Mouse (Mus musculus) kidney, adult 9 months (tissue): ENCODE data around the gene Gys2.
A peak's percentile ranks its signal among the peaks of the same experiment; 100 is the strongest.

Source experiments
- DNase-seq: peaks from one replicate; pipeline ENCODE4 v3.0.0; 2022

Gys2 gene

GRCm38 (mm10) chr6:142455314-142455996, 17.5 kb downstream of the Gys2 start:
- DNase-seq: no peak

- DNase-seq: no peak
Observed at GRCm38 (mm10) chr6:142453311-142453710, 19.6 kb downstream of the Gys2 start.

DNA sequence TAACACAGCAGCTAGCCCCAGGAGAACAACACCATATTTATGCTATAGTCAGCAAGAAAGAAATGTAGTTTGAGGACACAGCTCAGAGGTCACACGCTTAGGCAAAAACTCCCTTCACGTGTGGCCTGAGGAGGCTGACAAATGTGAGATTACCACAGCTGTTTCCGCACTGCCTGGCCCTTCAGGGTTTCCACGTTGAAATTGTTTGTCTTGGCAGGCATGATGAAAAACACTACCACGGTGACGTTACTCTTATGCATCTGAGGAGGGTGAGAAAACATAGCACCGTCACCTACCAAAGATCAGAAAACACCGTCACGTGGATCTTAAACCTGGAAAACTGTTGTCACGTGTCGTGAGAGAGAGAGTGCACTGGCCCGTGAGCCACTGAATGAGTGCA, 21.5 kb downstream of the Gys2 start:
- DNase-seq: peak; percentile 14

DNA sequence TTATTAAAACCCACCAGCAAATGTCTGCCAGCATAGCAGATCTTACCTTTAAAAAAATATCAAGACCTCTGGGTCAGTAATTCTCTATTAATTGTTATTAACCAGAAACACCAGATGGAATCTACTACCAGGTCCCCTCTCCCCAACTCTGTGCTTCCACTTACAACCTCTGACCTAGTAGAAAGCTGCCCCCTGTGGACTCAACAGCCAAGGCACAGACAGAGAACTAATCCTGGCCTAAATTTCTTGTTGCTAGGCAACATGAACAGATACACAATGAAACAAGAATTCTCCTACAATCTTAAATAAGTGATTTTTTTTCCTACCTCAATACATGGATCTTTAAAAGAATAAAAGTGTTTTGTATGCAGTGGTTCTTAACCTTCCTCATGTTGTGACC, 43.8 kb downstream of the Gys2 start:
- DNase-seq: no peak

- no peak for DNase-seq
Observed at GRCm38 (mm10) chr6:142424976-142425375, 47.9 kb downstream of the Gys2 start.

DNA sequence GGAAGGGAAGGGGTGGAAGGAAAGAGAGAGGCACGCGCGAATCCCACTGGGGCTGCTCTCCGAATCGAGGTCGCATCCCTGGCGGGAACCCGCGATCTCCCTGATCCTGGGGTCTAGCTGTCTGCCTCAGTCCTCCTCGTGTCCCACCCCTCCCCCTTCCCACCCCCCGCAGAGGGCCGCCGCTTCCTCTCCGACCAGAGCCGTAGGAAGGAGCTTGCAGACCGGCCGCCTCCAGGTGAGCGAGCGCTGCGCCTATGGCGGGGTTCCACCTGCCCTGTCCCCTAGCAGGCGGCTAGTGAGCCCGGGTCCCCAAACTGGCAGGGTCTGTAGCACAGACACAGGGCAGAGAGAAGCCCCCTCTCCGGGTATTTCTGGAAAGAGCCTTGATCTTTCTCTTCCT, 58.3 kb downstream of the Gys2 start:
- no peak for DNase-seq

GRCm38 (mm10) chr6:142413845-142414244, 59.1 kb downstream of the Gys2 start:
- no peak for DNase-seq

DNA sequence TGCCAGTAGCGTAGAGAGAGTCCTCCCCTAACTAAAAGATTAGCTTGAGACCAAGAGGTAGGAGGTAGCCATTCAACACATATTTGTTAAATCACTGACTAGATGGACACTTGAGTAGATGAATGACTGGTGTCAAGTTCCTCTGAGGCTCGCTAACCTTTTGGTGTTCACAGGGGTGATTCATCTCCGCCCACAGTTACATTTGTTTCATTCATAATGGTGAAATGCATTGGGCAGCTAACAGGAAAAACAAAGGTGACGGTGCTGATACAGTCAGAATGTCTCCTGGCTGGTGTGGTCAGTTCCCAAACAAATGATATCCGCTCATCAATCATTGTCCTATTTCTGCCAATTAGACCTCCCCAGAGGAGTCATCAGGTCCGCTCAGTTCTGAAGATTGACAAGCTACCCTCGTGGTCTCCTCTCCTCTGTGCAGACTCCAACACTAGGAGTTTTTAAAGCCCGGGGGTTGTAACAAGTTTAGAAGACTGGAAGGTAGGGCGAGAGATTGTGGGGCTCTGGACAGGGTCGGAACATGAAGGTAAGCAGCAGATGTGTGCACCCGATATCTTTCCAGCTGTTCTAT, 59.9 kb downstream of the Gys2 start, which contains the start of gene Spx:
Gene Spx, plus strand, starts transcription at position 536 of the 586 bp plus-strand sequence.
- no peak for DNase-seq

- DNase-seq: no peak
Observed at GRCm38 (mm10) chr6:142411140-142411539, 61.8 kb downstream of the Gys2 start.

DNA sequence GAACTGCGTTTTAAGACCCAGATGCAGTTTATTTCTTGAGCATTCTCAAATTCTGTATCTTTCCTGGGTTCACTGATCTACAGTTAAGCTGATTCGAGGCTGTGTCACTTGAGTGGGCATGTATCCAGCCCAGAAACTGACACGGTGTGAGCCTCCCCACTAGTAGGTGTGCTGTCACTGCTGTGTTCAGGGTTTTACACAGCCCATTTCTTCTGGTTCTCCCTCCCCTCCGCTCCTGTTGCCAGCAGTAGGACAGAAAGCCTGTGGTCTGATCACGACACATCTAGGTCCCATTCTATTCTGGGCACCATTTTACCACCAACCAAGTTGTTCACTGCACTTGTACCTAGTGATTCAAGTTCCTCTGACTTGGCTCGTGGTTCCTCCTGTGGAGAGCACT, 77.2 kb downstream of the Gys2 start:
- no peak for DNase-seq

DNA sequence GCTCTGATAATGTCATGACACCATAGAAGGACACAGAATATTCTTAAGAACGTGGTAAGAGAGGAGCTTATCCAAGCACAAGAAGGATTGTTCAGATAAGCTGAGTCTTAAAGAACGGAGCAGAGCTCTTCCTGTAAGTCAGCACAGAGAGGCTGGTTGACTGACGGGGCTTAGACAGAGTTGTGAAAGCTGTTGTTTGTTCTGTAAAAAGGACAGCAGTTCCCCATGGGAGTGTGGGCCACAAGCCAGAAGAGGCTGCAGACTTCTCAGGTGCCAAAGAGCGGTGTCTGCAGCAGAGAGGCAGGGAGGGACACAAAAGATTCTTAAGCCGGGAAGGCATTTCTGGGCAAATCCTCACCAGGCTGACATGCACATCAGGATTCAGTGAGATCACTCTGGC, 78.2 kb downstream of the Gys2 start:
- DNase-seq: no peak

DNA sequence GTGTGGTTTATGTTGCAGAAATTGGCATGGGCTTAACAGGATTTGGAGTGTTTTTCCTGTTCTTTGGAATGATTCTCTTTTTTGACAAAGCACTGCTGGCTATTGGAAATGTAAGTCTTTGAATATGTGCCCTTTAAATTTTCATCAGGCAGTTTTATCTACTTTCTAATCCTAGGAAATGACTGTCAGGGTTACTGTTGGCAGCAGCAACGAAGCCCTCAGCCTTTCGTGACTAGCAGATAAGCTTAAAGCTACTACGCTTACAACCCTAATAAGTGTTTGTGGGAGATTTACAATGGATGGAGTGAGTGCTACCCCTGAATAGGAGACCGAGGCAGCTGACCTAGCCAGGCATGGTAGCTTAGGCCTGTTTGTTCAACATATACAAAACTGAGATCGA, 80.6 kb downstream of the Gys2 start:
- DNase-seq: no peak

DNA sequence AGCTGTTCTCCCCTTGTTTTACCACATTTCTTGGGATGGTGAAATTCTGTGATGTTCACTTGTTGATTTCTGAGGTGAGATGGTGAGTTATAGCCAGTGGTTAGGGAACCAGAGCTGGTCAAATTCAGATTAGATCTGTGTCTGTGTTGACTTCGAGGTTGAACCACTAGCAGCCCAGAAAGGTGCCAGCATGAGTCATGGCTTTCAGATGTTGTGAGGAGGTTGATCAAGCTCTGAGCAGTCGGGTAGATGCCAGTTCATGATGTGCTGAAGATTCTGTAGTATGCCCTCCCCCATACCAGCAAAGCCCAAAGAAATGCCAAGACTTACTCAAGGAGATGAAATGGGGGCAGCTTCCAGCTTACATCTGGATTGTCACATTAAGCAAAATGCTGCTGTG, 83.8 kb downstream of the Gys2 start:
- no peak for DNase-seq

DNA sequence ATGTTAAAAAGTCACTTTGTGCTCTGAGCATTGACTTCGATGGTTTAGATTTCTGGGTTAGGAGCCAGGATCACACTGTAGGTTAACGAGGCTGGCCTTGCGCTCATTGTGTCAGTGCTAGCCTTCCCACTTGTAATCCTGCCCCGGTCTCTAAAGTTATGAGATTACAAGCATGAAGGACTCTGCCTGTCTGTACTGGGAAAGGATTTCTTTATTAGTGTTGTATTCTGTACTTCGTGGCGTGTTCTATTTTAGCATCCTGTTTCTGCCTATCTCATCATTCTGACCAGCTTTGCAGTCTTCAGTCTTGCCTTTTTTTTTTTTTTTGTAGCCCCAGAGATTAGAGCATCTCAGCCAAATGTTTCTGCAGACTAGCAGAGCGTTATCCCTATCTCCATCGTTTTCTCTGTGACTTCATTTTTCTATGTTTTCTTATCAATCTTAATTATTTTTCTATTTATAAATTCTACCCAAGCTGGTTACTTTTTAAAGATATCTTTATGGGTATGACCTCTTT, 85.1 kb downstream of the Gys2 start:
- peak; percentile 17 for DNase-seq

DNA sequence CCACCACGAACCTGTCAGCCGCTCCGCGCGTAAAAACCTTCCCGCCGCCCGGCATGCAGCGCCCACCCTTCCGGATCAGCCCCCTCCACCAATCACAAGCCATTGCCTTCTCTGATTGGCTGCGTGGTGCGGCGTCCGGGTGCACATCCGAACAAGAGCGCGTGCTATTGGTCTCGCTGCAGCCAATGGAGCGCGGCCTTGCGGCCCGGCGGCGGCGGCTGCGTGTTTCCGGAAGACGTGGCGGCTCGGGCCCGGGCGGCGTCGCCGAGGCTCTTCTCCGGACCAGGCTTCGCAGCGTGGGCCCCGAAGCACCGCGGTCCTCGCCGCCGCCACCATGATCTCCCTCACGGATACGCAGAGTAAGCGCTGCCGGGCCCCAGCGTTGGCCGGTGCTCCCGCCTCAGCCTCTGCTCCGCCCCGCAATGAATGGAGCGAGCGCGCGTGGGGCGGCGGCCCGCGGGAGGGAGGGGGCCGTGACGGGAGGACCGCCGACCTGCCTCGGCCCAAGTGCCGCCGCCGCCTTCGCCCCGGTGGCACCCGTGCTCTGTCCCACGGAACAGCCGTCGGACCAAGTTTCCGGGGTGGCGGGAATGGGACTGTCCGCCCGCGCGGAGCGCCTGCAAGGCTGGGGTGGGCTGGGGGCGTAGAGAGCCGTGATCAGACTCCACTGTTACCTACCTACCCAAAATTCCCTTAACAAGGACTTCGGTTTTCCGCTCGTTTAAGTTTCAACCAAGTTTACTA, 85.7 kb downstream of the Gys2 start, which contains the start of the genes Recql and Golt1b:
Gene Recql, minus strand, starts transcription at position 77 of the 744 bp plus-strand sequence.
Gene Golt1b, plus strand, starts transcription at position 211 of the 744 bp plus-strand sequence.
- peak; percentile 98 for DNase-seq

GRCm38 (mm10) chr6:142386285-142387010, 86.5 kb downstream of the Gys2 start:
- no peak for DNase-seq

DNA sequence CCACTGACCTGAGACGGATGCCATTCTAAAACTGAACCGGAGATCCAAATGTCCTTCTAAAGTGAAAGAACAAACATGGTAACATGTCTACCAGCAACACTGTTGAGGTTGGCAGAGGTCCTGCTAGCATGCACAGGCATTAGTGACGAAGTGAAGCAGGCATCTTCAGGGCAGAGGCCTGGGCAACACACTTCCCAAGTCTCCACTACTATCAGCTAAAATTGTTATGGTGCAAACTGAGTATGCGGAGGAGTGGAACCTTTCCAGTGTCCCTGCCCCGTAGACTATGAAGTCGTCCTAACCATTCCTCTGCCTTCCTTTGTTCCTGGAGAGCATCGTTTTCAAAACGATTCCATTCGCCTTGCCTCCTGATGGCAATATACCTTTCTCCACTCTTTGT, 88.4 kb downstream of the Gys2 start:
- no peak for DNase-seq

- DNase-seq: no peak
Observed at GRCm38 (mm10) chr6:142381615-142382014, 91.3 kb downstream of the Gys2 start.

DNA sequence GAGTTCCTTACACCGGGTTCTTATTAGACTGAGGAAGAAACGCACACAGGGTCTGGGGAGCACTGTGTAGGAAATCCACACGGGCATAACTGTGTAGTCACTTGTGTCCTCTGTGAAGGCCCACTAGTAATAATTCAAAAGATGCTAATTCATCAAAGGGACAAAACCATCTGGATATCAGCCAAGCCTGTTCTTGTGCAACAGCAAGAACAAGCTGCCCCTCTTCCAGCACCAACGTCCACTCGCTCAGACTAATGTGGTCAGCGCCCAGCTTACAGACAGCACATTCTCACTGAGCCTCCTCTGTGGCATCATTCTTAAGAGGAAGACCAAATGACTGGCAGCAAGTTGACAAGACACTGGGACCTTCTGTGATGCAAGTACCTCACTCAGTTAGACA, 92.9 kb downstream of the Gys2 start:
- DNase-seq: no peak

DNA sequence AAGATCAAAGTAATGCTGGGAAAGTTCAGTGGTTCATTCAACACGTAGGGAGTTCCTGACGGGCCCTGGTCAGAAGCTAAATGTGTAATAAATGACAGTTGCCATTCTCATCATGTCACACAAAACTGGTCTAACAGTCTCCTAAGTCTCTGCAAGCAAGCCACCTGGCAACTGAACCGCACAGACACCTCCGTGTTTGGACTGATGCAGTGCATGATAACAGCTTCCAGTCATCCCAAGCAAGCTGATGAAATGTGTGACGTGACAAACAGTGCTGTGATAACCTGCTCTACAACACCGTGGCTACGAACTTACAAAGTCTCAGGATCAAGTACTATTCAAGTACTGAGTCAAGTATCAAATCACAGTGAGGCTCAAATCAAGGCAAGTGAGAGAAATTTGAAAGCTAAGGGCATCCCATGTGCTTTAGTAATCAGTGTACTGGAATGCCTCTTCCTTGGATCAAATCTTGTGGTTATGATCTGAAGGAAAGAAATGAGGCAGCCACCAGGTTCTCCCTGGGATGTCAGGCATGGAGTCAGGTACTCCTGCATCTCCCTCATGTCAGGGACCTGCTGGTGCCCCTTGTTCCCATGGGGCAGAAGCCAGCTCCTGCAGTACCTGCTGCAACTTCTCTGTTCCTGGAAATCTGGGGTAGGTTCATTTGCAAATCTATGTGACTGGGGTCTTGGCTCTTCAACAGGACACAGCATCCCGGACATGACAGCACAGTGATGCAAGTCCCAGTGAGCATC, 94.2 kb downstream of the Gys2 start:
- no peak for DNase-seq

DNA sequence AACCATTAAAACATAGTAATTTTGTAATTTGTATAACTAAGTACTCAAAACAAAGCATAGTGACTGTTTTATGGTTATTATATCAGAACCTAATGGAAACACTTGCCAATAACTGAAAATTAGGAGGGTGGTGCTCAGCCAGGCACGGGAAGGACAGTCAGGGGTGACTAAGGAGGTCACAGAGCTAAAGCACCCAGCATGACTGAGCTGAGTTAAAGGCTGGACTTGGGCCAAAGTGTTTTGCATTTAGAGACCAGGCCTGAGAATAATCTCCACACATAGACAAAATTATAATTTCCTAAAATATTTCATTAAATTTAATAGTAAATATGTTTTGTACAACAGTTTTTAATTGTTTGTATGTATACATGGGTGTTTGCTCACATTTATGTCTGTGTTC, 95.8 kb downstream of the Gys2 start:
- no peak for DNase-seq
